29 mouse cellular contexts compared by ENCODE assay signal in genomic region chr12:34894867-34895266, GRCm38 (mm10). TPM values are rescaled to one million over a fixed set of nuclear protein-coding genes. Genes with fewer than 3 reads are reported as not detected.
DNase-seq lines count a peak whose midpoint lies in the region; ATAC-seq and TF ChIP-seq lines count a peak whose summit lies in the region.
"Had no signal": no experiment of that assay in that cellular context is flagged by ENCODE, and none has a peak within 500 bp of the region (broad histone marks: within the 10 kb centered on the region; RNA-seq: fewer than 3 reads in every experiment).

No protein-coding gene starts in this region.

- TF ChIP-seq CTCF in kidney, postnatal 0 days (IDR thresholded peaks at IDR 0.05; ENCODE audit: low read depth) = peak; percentile 12; the same call in 1 of the 2 replicates
- no peak for TF ChIP-seq CTCF in midbrain, postnatal 0 days (IDR thresholded peaks at IDR 0.05)
- TF ChIP-seq CTCF in kidney, adult 2 months (conservative IDR thresholded peaks at IDR 0.05; ENCODE audit: insufficient read depth, insufficient read length, low read depth, low read length) = no peak

- H3K36me3 ChIP-seq in kidney, postnatal 0 days (ENCODE audit: insufficient read depth, low read length) = no peaks in the 10 kb centered on the region
- no peaks in the 10 kb centered on the region for H3K36me3 ChIP-seq in midbrain, embryonic 14.5 days (ENCODE audit: control insufficient read depth, insufficient read depth, low read length)
- no peaks in the 10 kb centered on the region for H3K36me3 ChIP-seq in midbrain, postnatal 0 days (ENCODE audit: insufficient read depth, low read length)
- no peaks in the 10 kb centered on the region for H3K36me3 ChIP-seq in kidney, adult 2 months (ENCODE audit: control insufficient read depth, insufficient read depth, low read length)
- H3K36me3 ChIP-seq: embryonic facial prominence, embryonic 13.5 days; forebrain, embryonic 10.5 days; forebrain, embryonic 15.5 days; hindbrain, embryonic 10.5 days; kidney, embryonic 15.5 days; liver, embryonic 13.5 days; midbrain, embryonic 12.5 days had no signal

- H3K4me1 ChIP-seq in kidney, postnatal 0 days (replicated peaks; ENCODE audit: insufficient read depth, low read length) = no peaks in the 10 kb centered on the region
- no peaks in the 10 kb centered on the region for H3K4me1 ChIP-seq in midbrain, embryonic 14.5 days (ENCODE audit: control insufficient read depth, insufficient read depth, low read length)
- no peaks in the 10 kb centered on the region for H3K4me1 ChIP-seq in midbrain, postnatal 0 days (ENCODE audit: insufficient read depth, low read length)
- H3K4me1 ChIP-seq in kidney, adult 2 months (ENCODE audit: control insufficient read depth, insufficient read depth, low read length) = no peaks in the 10 kb centered on the region
- H3K4me1 ChIP-seq: embryonic facial prominence, embryonic 13.5 days; forebrain, embryonic 15.5 days; kidney, embryonic 15.5 days; liver, embryonic 13.5 days; megakaryocyte, embryonic 14.5 days had no signal

- peak; percentile 6 for DNase-seq in CD4-positive, CD25-positive, alpha-beta regulatory T cell, adult 2 months (ENCODE audit: low read depth, low spot score)
- DNase-seq in kidney, postnatal 0 days (ENCODE audit: low spot score) = no peak
- no peak for DNase-seq in kidney, adult 18-20 months
- DNase-seq in midbrain, embryonic 14.5 days = no peak
- no peak for DNase-seq in midbrain, postnatal 0 days (ENCODE audit: low spot score)
- DNase-seq in adipocyte (ENCODE audit: low spot score) = no peak
- no peak for DNase-seq in kidney, adult 2 months
- DNase-seq: adrenal gland, postnatal 14 days; cerebellum, adult 11 months; cerebellum, adult 9-11 months; embryo, embryonic 11 days; gastrocnemius, postnatal 36 days; heart, postnatal 14 days; kidney, postnatal 36 days; left cerebral cortex, postnatal 4 days; liver, embryonic 13.5 days; lung, adult 2 months; lung, postnatal 36 days; thymus, postnatal 14 days had no signal

- no peak overlapping the region for H3K27ac ChIP-seq in kidney, postnatal 0 days
- no peak overlapping the region for H3K27ac ChIP-seq in midbrain, embryonic 14.5 days (replicated peaks; ENCODE audit: low read depth, low read length)
- no peak overlapping the region for H3K27ac ChIP-seq in midbrain, postnatal 0 days (ENCODE audit: low read depth, low read length)
- H3K27ac ChIP-seq in kidney, adult 2 months (ENCODE audit: insufficient read depth, low read depth, low read length) = no peak overlapping the region
- H3K27ac ChIP-seq: embryonic facial prominence, embryonic 13.5 days; forebrain, embryonic 10.5 days; forebrain, embryonic 15.5 days; hindbrain, embryonic 10.5 days; hindbrain, postnatal 0 days; kidney, embryonic 15.5 days; liver, embryonic 13.5 days; midbrain, embryonic 12.5 days had no signal

- TF ChIP-seq POLR2A in kidney, adult 2 months (IDR thresholded peaks at IDR 0.05; ENCODE audit: low read depth, low read length) = no peak

- no peaks in the 10 kb centered on the region for H3K27me3 ChIP-seq in kidney, postnatal 0 days (ENCODE audit: insufficient read depth, low read length)
- no peaks in the 10 kb centered on the region for H3K27me3 ChIP-seq in midbrain, embryonic 14.5 days (ENCODE audit: control insufficient read depth, insufficient read depth, low read length)
- H3K27me3 ChIP-seq in midbrain, postnatal 0 days (ENCODE audit: insufficient read depth, low read length) = no peaks in the 10 kb centered on the region
- no peaks in the 10 kb centered on the region for H3K27me3 ChIP-seq in kidney, adult 2 months (replicated peaks; ENCODE audit: control insufficient read depth, insufficient read depth, low read length)
- H3K27me3 ChIP-seq: embryonic facial prominence, embryonic 13.5 days; forebrain, embryonic 15.5 days; kidney, embryonic 15.5 days; liver, embryonic 13.5 days; megakaryocyte, embryonic 14.5 days had no signal

- no peak overlapping the region for H3K9ac ChIP-seq in kidney, postnatal 0 days (ENCODE audit: low read depth, low read length)
- H3K9ac ChIP-seq in midbrain, embryonic 14.5 days (replicated peaks; ENCODE audit: low read length) = no peak overlapping the region
- H3K9ac ChIP-seq in midbrain, postnatal 0 days (replicated peaks; ENCODE audit: low read length, poor library complexity, severe bottlenecking) = no peak overlapping the region
- H3K9ac ChIP-seq: embryonic facial prominence, embryonic 13.5 days; forebrain, embryonic 15.5 days; kidney, embryonic 15.5 days; liver, embryonic 13.5 days; midbrain, embryonic 12.5 days had no signal

- H3K4me3 ChIP-seq in kidney, postnatal 0 days (replicated peaks; ENCODE audit: low read depth, low read length) = no peak overlapping the region
- no peak overlapping the region for H3K4me3 ChIP-seq in midbrain, embryonic 14.5 days (replicated peaks; ENCODE audit: low read depth, low read length)
- H3K4me3 ChIP-seq in midbrain, postnatal 0 days (ENCODE audit: low read depth, low read length) = no peak overlapping the region
- no peak overlapping the region for H3K4me3 ChIP-seq in kidney, adult 2 months (ENCODE audit: insufficient read depth, low read depth, low read length)
- H3K4me3 ChIP-seq: embryonic facial prominence, embryonic 13.5 days; forebrain, embryonic 10.5 days; forebrain, embryonic 15.5 days; hindbrain, embryonic 10.5 days; kidney, embryonic 15.5 days; liver, embryonic 13.5 days; megakaryocyte, embryonic 14.5 days; midbrain, embryonic 12.5 days had no signal

- H3K9me3 ChIP-seq in kidney, postnatal 0 days (replicated peaks; ENCODE audit: low read length) = no peaks in the 10 kb centered on the region
- no peaks in the 10 kb centered on the region for H3K9me3 ChIP-seq in midbrain, embryonic 14.5 days (ENCODE audit: control insufficient read depth, low read length)
- no peaks in the 10 kb centered on the region for H3K9me3 ChIP-seq in midbrain, postnatal 0 days (ENCODE audit: low read length)
- H3K9me3 ChIP-seq: embryonic facial prominence, embryonic 13.5 days; forebrain, embryonic 10.5 days; forebrain, embryonic 15.5 days; hindbrain, embryonic 10.5 days; kidney, embryonic 15.5 days; liver, embryonic 13.5 days; megakaryocyte, embryonic 14.5 days; midbrain, embryonic 12.5 days had no signal

- H3K4me2 ChIP-seq in kidney, postnatal 0 days (ENCODE audit: low read length) = no peak overlapping the region
- H3K4me2 ChIP-seq in midbrain, embryonic 14.5 days (ENCODE audit: low read length) = no peak overlapping the region
- no peak overlapping the region for H3K4me2 ChIP-seq in midbrain, postnatal 0 days (ENCODE audit: low read depth, low read length, poor library complexity, severe bottlenecking)
- H3K4me2 ChIP-seq: embryonic facial prominence, embryonic 13.5 days; forebrain, embryonic 15.5 days; kidney, embryonic 15.5 days; liver, embryonic 13.5 days; midbrain, embryonic 12.5 days had no signal

- no peak for ATAC-seq in CD4-positive, CD25-positive, alpha-beta regulatory T cell, adult 4 months
- no peak for ATAC-seq in kidney, postnatal 0 days (replicated peaks; ENCODE audit: low FRiP score, low read depth)
- 0 out of 2 replicates have a peak, but pooled peaks have one; percentile 15 for ATAC-seq in midbrain, embryonic 14.5 days (ENCODE audit: low FRiP score, low TSS enrichment)
- ATAC-seq in midbrain, postnatal 0 days (ENCODE audit: low FRiP score) = no peak
- ATAC-seq: forebrain, embryonic 15.5 days; hindbrain, postnatal 0 days; intestine, embryonic 16.5 days had no signal

- WGBS in kidney, postnatal 0 days = 74% methylated on average over 5 of the region's 5 CpGs
- WGBS in midbrain, embryonic 14.5 days = 87% methylated on average over 5 of the region's 5 CpGs
- WGBS in midbrain, postnatal 0 days = 79% methylated on average over 5 of the region's 5 CpGs
- whole genome bisulfite sequencing in kidney, adult 2 months = 71% methylated on average over 5 of the region's 5 CpGs

RNA-seq across cellular contexts. Expression of gene Hdac9, which starts 22.0 kb away (rescaled TPM):
- polyA plus RNA-seq in CD4-positive, CD25-positive, alpha-beta regulatory T cell, adult 4 months (2017; shearing (Covaris generic)) = 1 to 10 TPM; 3.2 to 3.6 TPM
- 3.3 and 3.5 TPM in 2 replicates for polyA plus RNA-seq in kidney, postnatal 0 days (2015; fragmentation: Nextera tagmentation; extraction: Ambion mirVana)
- polyA plus RNA-seq in midbrain, embryonic 14.5 days (2014; fragmentation: Nextera tagmentation; extraction: Ambion mirVana) = 11.3 and 17.0 TPM in 2 replicates
- 15.6 and 18.1 TPM in 2 replicates for total RNA-seq in midbrain, postnatal 0 days (2014; rRNA removed)
- polyA plus RNA-seq in midbrain, postnatal 0 days (2015; fragmentation: Nextera tagmentation; extraction: Ambion mirVana) = 8.6 and 9.9 TPM in 2 replicates
- 1.1 and 1.3 TPM in 2 replicates for polyA plus RNA-seq in kidney, adult 2 months (2012; rRNA removed)
